Comparison of ENCODE assay signal across 11 mouse cellular contexts in the genomic region with DNA sequence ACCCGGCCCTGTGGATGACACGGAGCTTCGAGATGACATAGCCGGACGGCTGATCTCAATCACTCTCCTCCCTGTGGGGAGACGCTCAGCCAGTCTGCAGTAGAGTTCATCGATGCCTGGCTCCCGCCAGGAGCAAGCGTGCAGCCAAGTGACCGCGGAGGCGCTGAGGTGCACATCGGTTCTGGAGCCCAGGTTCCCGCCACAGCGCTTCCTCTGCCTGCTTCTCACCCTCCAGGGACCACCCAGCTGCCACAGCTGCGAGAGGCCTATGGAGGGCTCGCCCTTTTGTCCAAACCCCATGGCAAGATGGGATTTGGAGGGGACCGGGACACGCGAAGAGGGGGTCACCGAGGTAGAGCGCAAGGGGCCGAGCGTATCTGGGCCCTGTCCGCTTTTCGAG. TPM values are rescaled to one million over a fixed set of nuclear protein-coding genes. Genes with fewer than 3 reads are reported as not detected.
DNase-seq lines count a peak whose midpoint lies in the region; ATAC-seq and TF ChIP-seq lines count a peak whose summit lies in the region.
"Had no signal": no experiment of that assay in that cellular context is flagged by ENCODE, and none has a peak within 500 bp of the region (broad histone marks: within the 10 kb centered on the region; RNA-seq: fewer than 3 reads in every experiment).

No protein-coding gene starts in this region.

- H3K4me1 ChIP-seq in liver, adult 2 months (ENCODE audit: control insufficient read depth, insufficient read depth, low read length): peaks cover 9% of the 10 kb centered on the region
- H3K4me1 ChIP-seq in liver, embryonic 11.5 days (replicated peaks; ENCODE audit: control insufficient read depth, insufficient read depth, low read length): peaks cover 22% of the 10 kb centered on the region
- H3K4me1 ChIP-seq in embryonic facial prominence, embryonic 11.5 days (ENCODE audit: control insufficient read depth, insufficient read depth, low read length): peaks cover 12% of the 10 kb centered on the region
- H3K4me1 ChIP-seq in intestine, embryonic 16.5 days (ENCODE audit: control insufficient read depth, insufficient read depth, low read length): peaks cover 38% of the 10 kb centered on the region
- peaks cover 18% of the 10 kb centered on the region for H3K4me1 ChIP-seq in neural tube, embryonic 11.5 days (ENCODE audit: control insufficient read depth, insufficient read depth, low read length)

- H3K4me3 ChIP-seq in liver, adult 2 months (ENCODE audit: insufficient read depth, low read depth, low read length): no peak overlapping the region
- H3K4me3 ChIP-seq in liver, embryonic 11.5 days (ENCODE audit: low read depth, low read length): no peak overlapping the region
- H3K4me3 ChIP-seq in embryonic facial prominence, embryonic 11.5 days (ENCODE audit: low read depth, low read length): no peak overlapping the region
- no peak overlapping the region for H3K4me3 ChIP-seq in intestine, embryonic 16.5 days (ENCODE audit: low read length)
- H3K4me3 ChIP-seq in neural tube, embryonic 11.5 days (ENCODE audit: low read depth, low read length): no peak overlapping the region

- no peaks in the 10 kb centered on the region for H3K9me3 ChIP-seq in liver, embryonic 11.5 days (ENCODE audit: control insufficient read depth, low read length)
- H3K9me3 ChIP-seq in embryonic facial prominence, embryonic 11.5 days (replicated peaks; ENCODE audit: control insufficient read depth, low read length): no peaks in the 10 kb centered on the region
- H3K9me3 ChIP-seq in intestine, embryonic 16.5 days (ENCODE audit: control insufficient read depth, low read length): no peaks in the 10 kb centered on the region
- H3K9me3 ChIP-seq in neural tube, embryonic 11.5 days (ENCODE audit: control insufficient read depth, low read length): no peaks in the 10 kb centered on the region

- no peak overlapping the region for H3K27ac ChIP-seq in liver, adult 2 months (replicated peaks; ENCODE audit: insufficient read depth, low read depth, low read length)
- H3K27ac ChIP-seq in liver, embryonic 11.5 days (ENCODE audit: low read depth, low read length): no peak overlapping the region
- no peak overlapping the region for H3K27ac ChIP-seq in embryonic facial prominence, embryonic 11.5 days (replicated peaks; ENCODE audit: low read depth, low read length)
- no peak overlapping the region for H3K27ac ChIP-seq in intestine, embryonic 16.5 days (ENCODE audit: low read length)
- no peak overlapping the region for H3K27ac ChIP-seq in neural tube, embryonic 11.5 days (ENCODE audit: low read depth, low read length)

- H3K9ac ChIP-seq in liver, adult 2 months (ENCODE audit: low read depth, low read length): no peak overlapping the region
- no peak overlapping the region for H3K9ac ChIP-seq in liver, embryonic 11.5 days (ENCODE audit: low read depth, low read length)
- H3K9ac ChIP-seq in embryonic facial prominence, embryonic 11.5 days (replicated peaks; ENCODE audit: low read length): peak overlapping the region; percentile 23; the same call in 1 of the 2 replicates
- peak overlapping the region; percentile 13; the same call in 1 of the 2 replicates for H3K9ac ChIP-seq in intestine, embryonic 16.5 days (ENCODE audit: low read depth, low read length)
- peak overlapping the region; percentile 76 for H3K9ac ChIP-seq in neural tube, embryonic 11.5 days (ENCODE audit: low read length)

- WGBS in liver, adult 2 months: 38% methylated on average over 26 of the region's 26 CpGs
- WGBS in liver, embryonic 11.5 days: 10% methylated on average over 26 of the region's 26 CpGs
- 9% methylated on average over 26 of the region's 26 CpGs for WGBS in embryonic facial prominence, embryonic 11.5 days
- WGBS in intestine, embryonic 16.5 days: 34% methylated on average over 26 of the region's 26 CpGs
- WGBS in neural tube, embryonic 11.5 days: 11% methylated on average over 26 of the region's 26 CpGs

- no peak for TF ChIP-seq POLR2A in liver, adult 2 months (IDR thresholded peaks at IDR 0.05; ENCODE audit: extremely low read depth, insufficient read depth, low read length)

- ATAC-seq in liver, embryonic 11.5 days (replicated peaks; ENCODE audit: low FRiP score): no peak
- ATAC-seq in embryonic facial prominence, embryonic 11.5 days (replicated peaks; ENCODE audit: insufficient number of reproducible peaks, low FRiP score, low TSS enrichment, low read depth): no peak
- no peak for ATAC-seq in intestine, embryonic 16.5 days
- no peak for ATAC-seq in neural tube, embryonic 11.5 days (ENCODE audit: insufficient read depth, low FRiP score, low TSS enrichment)

- peak; percentile 56 for DNase-seq in liver, adult 2 months (ENCODE audit: extremely low read depth, low read depth, low spot score)
- no peak for DNase-seq in liver, embryonic 11.5 days (ENCODE audit: low spot score)
- DNase-seq in embryonic facial prominence, embryonic 11.5 days (ENCODE audit: low spot score): no peak
- DNase-seq in neural tube, embryonic 11.5 days (ENCODE audit: low spot score): peak; percentile 46
- DNase-seq in adrenal gland, postnatal 10 days: no peak
- no peak for DNase-seq in left cerebral cortex, adult 11 months (ENCODE audit: low spot score)
- no peak for DNase-seq in cerebellum, postnatal 4 days (ENCODE audit: low spot score in 2 of 2)
- DNase-seq: lung, postnatal 10 days; thymus, adult 18-20 months had no signal

- peaks cover 8% of the 10 kb centered on the region for H3K27me3 ChIP-seq in liver, adult 2 months (ENCODE audit: control insufficient read depth, insufficient read depth, low read length)
- H3K27me3 ChIP-seq in liver, embryonic 11.5 days (replicated peaks; ENCODE audit: control insufficient read depth, insufficient read depth, low read length): peaks cover 46% of the 10 kb centered on the region
- peaks cover 4% of the 10 kb centered on the region; the same call in 1 of the 2 replicates for H3K27me3 ChIP-seq in embryonic facial prominence, embryonic 11.5 days (ENCODE audit: control insufficient read depth, insufficient read depth, low read length)
- no peaks in the 10 kb centered on the region; the same call in none of the 2 replicates for H3K27me3 ChIP-seq in intestine, embryonic 16.5 days (replicated peaks; ENCODE audit: control insufficient read depth, insufficient read depth, low read length)
- H3K27me3 ChIP-seq in neural tube, embryonic 11.5 days (ENCODE audit: control insufficient read depth, insufficient read depth, low read length): peaks cover 9% of the 10 kb centered on the region

- no peak overlapping the region for H3K4me2 ChIP-seq in liver, embryonic 11.5 days
- H3K4me2 ChIP-seq in embryonic facial prominence, embryonic 11.5 days (ENCODE audit: low read depth, low read length): no peak overlapping the region
- H3K4me2 ChIP-seq in intestine, embryonic 16.5 days (ENCODE audit: low read depth, low read length): no peak overlapping the region
- H3K4me2 ChIP-seq in neural tube, embryonic 11.5 days (ENCODE audit: low read depth): no peak overlapping the region

- TF ChIP-seq CTCF in liver, adult 2 months (IDR thresholded peaks at IDR 0.05; ENCODE audit: low read depth, low read length): no peak

- no peaks in the 10 kb centered on the region for H3K79me2 ChIP-seq in liver, adult 2 months (ENCODE audit: control insufficient read depth, insufficient read depth, low read length)

- no peaks in the 10 kb centered on the region for H3K36me3 ChIP-seq in liver, adult 2 months (ENCODE audit: control insufficient read depth, insufficient read depth, low read length)
- H3K36me3 ChIP-seq in liver, embryonic 11.5 days (ENCODE audit: control insufficient read depth, insufficient read depth, low read length): no peaks in the 10 kb centered on the region
- no peaks in the 10 kb centered on the region for H3K36me3 ChIP-seq in embryonic facial prominence, embryonic 11.5 days (replicated peaks; ENCODE audit: control insufficient read depth, insufficient read depth, low read depth, low read length)
- H3K36me3 ChIP-seq in intestine, embryonic 16.5 days (ENCODE audit: control insufficient read depth, insufficient read depth, low read length): no peaks in the 10 kb centered on the region
- no peaks in the 10 kb centered on the region for H3K36me3 ChIP-seq in neural tube, embryonic 11.5 days (ENCODE audit: control insufficient read depth, insufficient read depth, low read length)

RNA-seq across cellular contexts. Expression of gene Sertad4, which starts 22.0 kb away (rescaled TPM):
- 0.07 TPM in 1 of 2 replicates, not detected in the other for total RNA-seq in liver, adult 2 months (2014; rRNA removed)
- 0.06 and 0.07 TPM in 2 replicates for polyA plus RNA-seq in liver, adult 2 months (2012; rRNA removed)
- 3.9 and 4.0 TPM in 2 replicates for polyA plus RNA-seq in liver, embryonic 11.5 days (2014; fragmentation: Nextera tagmentation; extraction: Ambion mirVana)
- polyA plus RNA-seq in embryonic facial prominence, embryonic 11.5 days (2014; fragmentation: Nextera tagmentation; extraction: Ambion mirVana): 44.1 and 52.1 TPM in 2 replicates
- 2.4 and 3.0 TPM in 2 replicates for polyA plus RNA-seq in intestine, embryonic 16.5 days (2015; fragmentation: Nextera tagmentation; extraction: Ambion mirVana)
- 19.3 and 22.8 TPM in 2 replicates for polyA plus RNA-seq in neural tube, embryonic 11.5 days (2014; fragmentation: Nextera tagmentation; extraction: Ambion mirVana)
- total RNA-seq in adrenal gland, postnatal 10 days (2021): 1 to 10 TPM; 7.9 to 9.3 TPM
- total RNA-seq: MEL had no signal

Comparison
In these comparisons a context has a peak if more than half of its experiments do, and no peak if none do; other contexts are left out.
1. DNase-seq: peak in liver, adult 2 months (single experiment) and neural tube, embryonic 11.5 days (single experiment); none in liver, embryonic 11.5 days (single experiment), embryonic facial prominence, embryonic 11.5 days (single experiment), adrenal gland, postnatal 10 days (single experiment), left cerebral cortex, adult 11 months (single experiment) and cerebellum, postnatal 4 days (0 of 2).
2. H3K9ac ChIP-seq: peak in embryonic facial prominence, embryonic 11.5 days (single experiment), intestine, embryonic 16.5 days (single experiment) and neural tube, embryonic 11.5 days (single experiment); none in liver, adult 2 months (single experiment) and liver, embryonic 11.5 days (single experiment).